Mouse (Mus musculus) myocyte (in vitro differentiated cells): Measurements from ENCODE around the gene Tma7.

Experiments used
- CEBPB ChIP-seq: IDR thresholded peaks from 2 replicates; pipeline ENCODE4 v1.6.1; 2011; ENCODE audit warnings: mild to moderate bottlenecking, moderate library complexity; ENCODE audit not compliant: poor library complexity, insufficient read depth, severe bottlenecking
- MYOD1 ChIP-seq, 3 experiments: IDR thresholded peaks; one replicate each; pipeline ENCODE4 v1.6.1; 2011; ENCODE audit warnings: control low read depth in 2 of 3, low read depth in 2 of 3, mild to moderate bottlenecking in 2 of 3, moderate library complexity in 1 of 3; ENCODE audit not compliant: insufficient read length in 2 of 3, control insufficient read depth in 1 of 3
- MYOG ChIP-seq, 3 experiments: IDR thresholded peaks; one replicate each; pipeline ENCODE4 v1.6.1; 2011; ENCODE audit warnings: control low read depth in 2 of 3, low read depth in 2 of 3, mild to moderate bottlenecking in 2 of 3; ENCODE audit not compliant: insufficient read length in 2 of 3, control insufficient read depth in 1 of 3, insufficient read depth in 1 of 3
- POLR2A ChIP-seq: IDR thresholded peaks from one replicate; pipeline ENCODE4 v1.6.1; 2011; ENCODE audit warnings: low read depth, mild to moderate bottlenecking, control low read depth, moderate library complexity; ENCODE audit not compliant: insufficient read length
- POLR2AphosphoS2 ChIP-seq: IDR thresholded peaks from one replicate; pipeline ENCODE4 v1.6.1; 2011; ENCODE audit warnings: low read depth, control low read depth; ENCODE audit not compliant: insufficient read length
- REST ChIP-seq: IDR thresholded peaks from one replicate; pipeline ENCODE4 v1.6.1; 2011; ENCODE audit warnings: mild to moderate bottlenecking, control low read depth, moderate library complexity; ENCODE audit not compliant: insufficient read depth, insufficient read length
- SRF ChIP-seq: IDR thresholded peaks from one replicate; pipeline ENCODE4 v1.6.1; 2011; ENCODE audit warnings: low read depth; ENCODE audit not compliant: control insufficient read depth, insufficient read length
- TCF12 ChIP-seq: IDR thresholded peaks from one replicate; pipeline ENCODE4 v1.6.1; 2011; ENCODE audit warnings: mild to moderate bottlenecking, control low read depth; ENCODE audit not compliant: poor library complexity, insufficient read depth, severe bottlenecking
- USF1 ChIP-seq: IDR thresholded peaks from one replicate; pipeline ENCODE4 v1.6.1; 2011; ENCODE audit warnings: low read depth, mild to moderate bottlenecking, control low read depth, moderate library complexity

DNA sequence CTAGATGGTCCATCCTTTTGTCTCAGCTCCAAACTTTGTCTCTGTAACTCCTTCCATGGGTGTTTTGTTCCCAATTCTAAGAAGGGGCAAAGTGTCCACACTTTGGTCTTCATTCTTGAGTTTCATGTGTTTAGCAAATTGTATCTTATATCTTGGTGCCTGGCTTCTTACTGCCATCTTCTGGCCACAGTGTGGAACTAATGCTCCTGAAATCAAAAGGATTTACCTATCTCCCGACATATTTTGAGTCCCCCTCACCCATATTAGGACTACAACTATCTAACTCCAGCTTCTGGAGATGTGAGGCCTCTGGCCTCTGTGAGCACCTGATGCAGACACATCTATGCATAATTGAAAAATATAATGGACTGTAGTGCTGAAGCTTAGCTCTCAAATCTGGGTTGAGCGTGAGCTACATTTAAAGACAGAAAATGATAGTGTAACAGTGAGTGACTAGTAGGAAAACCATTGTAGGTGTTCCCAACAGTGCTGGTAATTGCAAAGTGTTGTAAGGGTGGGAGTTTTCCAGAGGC is 40.2 kb upstream of the Tma7 start:
- TF ChIP-seq POLR2A, result no peak
- TF ChIP-seq SRF, result no peak
- TF ChIP-seq CEBPB, result no peak
- TF ChIP-seq POLR2AphosphoS2, result no peak
- TF ChIP-seq TCF12, result no peak
- TF ChIP-seq MYOG (IDR thresholded peaks at IDR 0.05; ENCODE audit: control insufficient read depth in 1 of 3, insufficient read depth in 1 of 3, insufficient read length in 2 of 3, low read depth in 2 of 3), result no peak
- no peak for TF ChIP-seq MYOD1 (IDR thresholded peaks at IDR 0.05; ENCODE audit: control insufficient read depth in 1 of 3, insufficient read length in 2 of 3, low read depth in 2 of 3)
- no peak for TF ChIP-seq USF1
- TF ChIP-seq REST, result no peak
